In the genomic region with DNA sequence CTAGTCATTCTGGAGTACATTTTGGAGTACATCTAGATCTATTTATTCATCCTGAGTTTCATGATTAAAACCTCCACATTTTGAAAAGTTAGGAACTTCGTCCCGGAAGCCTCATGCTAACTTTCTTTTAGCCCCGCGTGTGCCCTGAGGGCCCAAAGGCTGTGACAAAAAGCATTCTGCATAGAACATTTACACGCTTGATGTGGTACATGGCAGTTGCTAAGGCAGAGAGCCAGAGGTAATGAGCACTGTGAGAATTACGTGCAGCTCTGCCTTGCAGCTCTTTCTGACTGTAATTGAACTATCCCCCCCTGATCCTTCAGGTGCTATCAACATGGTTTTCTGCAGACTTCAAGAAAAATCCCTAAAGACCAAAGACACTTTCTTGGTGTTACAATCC, we compare ENCODE assay signal across 24 mouse cellular contexts. TPM values are rescaled to one million over a fixed set of nuclear protein-coding genes. Genes with fewer than 3 reads are reported as not detected.
A peak's percentile ranks its signal among the peaks of the same experiment; 100 is the strongest.
DNase-seq lines count a peak whose midpoint lies in the region; ATAC-seq lines count a peak whose summit lies in the region.
"Had no signal": no experiment of that assay in that cellular context is flagged by ENCODE, and none has a peak within 500 bp of the region (broad histone marks: within the 10 kb centered on the region; RNA-seq: fewer than 3 reads in every experiment).

No protein-coding gene starts in this region.

- H3K9ac ChIP-seq in kidney, embryonic 14.5 days (ENCODE audit: low read depth, low read length), result no peak overlapping the region
- H3K9ac ChIP-seq: embryonic facial prominence, embryonic 15.5 days; heart, embryonic 12.5 days; hindbrain, embryonic 15.5 days had no signal

- H3K9me3 ChIP-seq in kidney, embryonic 14.5 days (ENCODE audit: control insufficient read depth, low read length), result no peaks in the 10 kb centered on the region
- H3K9me3 ChIP-seq: embryonic facial prominence, embryonic 15.5 days; G1E; heart, embryonic 12.5 days; hindbrain, embryonic 10.5 days; hindbrain, embryonic 15.5 days had no signal

- DNase-seq in cerebellum, postnatal 10 days, result peak; percentile 39 to 40
- no peak for DNase-seq in cerebellum, postnatal 36 days
- DNase-seq in kidney, adult 11 months, result peak; percentile 17
- DNase-seq in Muller cell, postnatal 12 days (ENCODE audit: inconsistent ontology term), result peak; percentile 48
- peak; percentile 20 to 34 for DNase-seq in kidney, postnatal 36 days
- no peak for DNase-seq in MN1 (ENCODE audit: low spot score)
- DNase-seq: adrenal gland, postnatal 14 days; B cell, adult 2 months; cerebellum, adult 18-20 months; cerebellum, adult 9-11 months; embryo, embryonic 11 days; gastrocnemius, adult 2 months; gastrocnemius, postnatal 25 days had no signal

- H3K4me2 ChIP-seq in kidney, embryonic 14.5 days (replicated peaks; ENCODE audit: low read depth, low read length), result no peak overlapping the region
- H3K4me2 ChIP-seq: embryonic facial prominence, embryonic 15.5 days; heart, embryonic 12.5 days; hindbrain, embryonic 15.5 days had no signal

- no peak overlapping the region for H3K27ac ChIP-seq in kidney, embryonic 14.5 days (ENCODE audit: low read depth, low read length)
- H3K27ac ChIP-seq: embryonic facial prominence, embryonic 15.5 days; gastrocnemius, adult 2 months; hindbrain, embryonic 10.5 days; hindbrain, embryonic 15.5 days had no signal

- no peak overlapping the region for H3K4me3 ChIP-seq in kidney, embryonic 14.5 days (ENCODE audit: low read length)
- H3K4me3 ChIP-seq: embryonic facial prominence, embryonic 15.5 days; erythroblast, embryonic 14.5 days; gastrocnemius, adult 2 months; heart, embryonic 12.5 days; hindbrain, embryonic 10.5 days; hindbrain, embryonic 15.5 days had no signal

- ATAC-seq in kidney, embryonic 14.5 days (ENCODE audit: low FRiP score, low TSS enrichment), result no peak
- ATAC-seq: activated CD4-positive, CD25-positive, alpha-beta regulatory T cell, adult 4 months; CD4-positive, CD25-positive, alpha-beta regulatory T cell, adult 4 months; inflammation-experienced regulatory T-cells, adult 6 months; Patski had no signal

- H3K4me1 ChIP-seq in kidney, embryonic 14.5 days (ENCODE audit: control insufficient read depth, insufficient read depth, low read length), result no peaks in the 10 kb centered on the region
- H3K4me1 ChIP-seq: embryonic facial prominence, embryonic 15.5 days; heart, embryonic 12.5 days; hindbrain, embryonic 10.5 days; hindbrain, embryonic 15.5 days had no signal

- no peaks in the 10 kb centered on the region for H3K36me3 ChIP-seq in kidney, embryonic 14.5 days (ENCODE audit: control insufficient read depth, insufficient read depth, low read length)
- H3K36me3 ChIP-seq: embryonic facial prominence, embryonic 15.5 days; G1E; heart, embryonic 12.5 days; hindbrain, embryonic 10.5 days; hindbrain, embryonic 15.5 days had no signal

- H3K27me3 ChIP-seq in kidney, embryonic 14.5 days (ENCODE audit: control insufficient read depth, insufficient read depth, low read length), result no peaks in the 10 kb centered on the region
- H3K27me3 ChIP-seq: embryonic facial prominence, embryonic 15.5 days; heart, embryonic 12.5 days; hindbrain, embryonic 15.5 days had no signal

- 65% methylated on average over 6 of the region's 6 CpGs for WGBS in kidney, embryonic 14.5 days

RNA-seq across cellular contexts. Expression of a gene that starts 47.2 kb away (rescaled TPM):
- polyA plus RNA-seq in kidney, embryonic 14.5 days (2014; fragmentation: Nextera tagmentation; extraction: Ambion mirVana), result 1,280 and 1,308 TPM in 2 replicates

Comparison
In these comparisons a context has a peak if more than half of its experiments do, and no peak if none do; other contexts are left out.
1. DNase-seq: peak in cerebellum, postnatal 10 days (2 of 2), kidney, adult 11 months (single experiment), Muller cell, postnatal 12 days (single experiment) and kidney, postnatal 36 days (2 of 2); none in cerebellum, postnatal 36 days (0 of 2) and MN1 (single experiment).